Mouse (Mus musculus): ENCODE results near the gene Kcnip3.

GRCm38 (mm10) chr2:127411126-127411525, 110.8 kb downstream of the Kcnip3 start:
- TF ChIP-seq POLR2A (IDR thresholded peaks at IDR 0.05; ENCODE audit: low read depth, low read length) (no peak), CTCF (conservative IDR thresholded peaks at IDR 0.05; ENCODE audit: insufficient read depth, insufficient read length, low read depth, low read length) (no peak)
